Mouse (Mus musculus) hindbrain, embryonic 13.5 days (tissue): ENCODE measurements around the gene Epn1. TPM values are rescaled to one million over a fixed set of nuclear protein-coding genes. Genes with fewer than 3 reads are reported as not detected.

Experiments used
- ATAC-seq: fragments of 200-750 bp; cut with Nextera tagmentation; 2 replicates; pipeline ENCODE4 v1.8.0; 2017; ENCODE audit warnings: moderate TSS enrichment; ENCODE audit not compliant: low FRiP score
- H3K27ac ChIP-seq: fragments of 300-500 bp; sonication (generic); 2 replicates; pipeline ENCODE4 v1.5.1; 2015; ENCODE audit warnings: inconsistent platforms, mild to moderate bottlenecking, moderate library complexity
- H3K27me3 ChIP-seq: fragments of 300-500 bp; sonication (generic); 2 replicates; pipeline ENCODE4 v1.6.1; 2015; ENCODE audit warnings: mild to moderate bottlenecking, inconsistent platforms
- H3K36me3 ChIP-seq: fragments of 300-500 bp; sonication (generic); 2 replicates; pipeline ENCODE4 v1.6.1; 2015; ENCODE audit warnings: mild to moderate bottlenecking, inconsistent platforms
- H3K4me1 ChIP-seq: fragments of 300-500 bp; sonication (generic); replicated peaks from 2 replicates; pipeline ENCODE4 v1.6.1; 2015; ENCODE audit warnings: inconsistent platforms
- H3K4me2 ChIP-seq: fragments of 300-500 bp; sonication (generic); 2 replicates; pipeline ENCODE4 v1.6.1; 2015; ENCODE audit warnings: inconsistent platforms, mild to moderate bottlenecking, moderate library complexity
- H3K4me3 ChIP-seq: fragments of 300-500 bp; sonication (generic); 2 replicates; pipeline ENCODE4 v1.5.1; 2015; ENCODE audit warnings: mild to moderate bottlenecking, inconsistent platforms
- H3K9ac ChIP-seq: fragments of 300-500 bp; sonication (generic); 2 replicates; pipeline ENCODE4 v1.6.1; 2015; ENCODE audit warnings: mild to moderate bottlenecking, inconsistent platforms
- H3K9me3 ChIP-seq: fragments of 300-500 bp; sonication (generic); 2 replicates; pipeline ENCODE4 v1.6.1; 2016; ENCODE audit warnings: inconsistent platforms
- WGBS: fragments of 180-500 bp; shearing (Covaris S2); methylation state at CpG from one replicate; pipeline ENCODE4 v1.1.7; 2015; 5-methylcytosine and 5-hydroxymethylcytosine counted together
- polyA plus RNA-seq: library from polyadenylated mRNA; unstranded; fragments of >200 nt; fragmentation: Nextera tagmentation; extraction: Ambion mirVana; gene quantifications from 2 replicates; pipeline ENCODE4 v1.2.1, GENCODE M21; 2015

Epn1 gene
- polyA plus RNA-seq, 1 experiment from 2014 or later, result 83.8 TPM

DNA sequence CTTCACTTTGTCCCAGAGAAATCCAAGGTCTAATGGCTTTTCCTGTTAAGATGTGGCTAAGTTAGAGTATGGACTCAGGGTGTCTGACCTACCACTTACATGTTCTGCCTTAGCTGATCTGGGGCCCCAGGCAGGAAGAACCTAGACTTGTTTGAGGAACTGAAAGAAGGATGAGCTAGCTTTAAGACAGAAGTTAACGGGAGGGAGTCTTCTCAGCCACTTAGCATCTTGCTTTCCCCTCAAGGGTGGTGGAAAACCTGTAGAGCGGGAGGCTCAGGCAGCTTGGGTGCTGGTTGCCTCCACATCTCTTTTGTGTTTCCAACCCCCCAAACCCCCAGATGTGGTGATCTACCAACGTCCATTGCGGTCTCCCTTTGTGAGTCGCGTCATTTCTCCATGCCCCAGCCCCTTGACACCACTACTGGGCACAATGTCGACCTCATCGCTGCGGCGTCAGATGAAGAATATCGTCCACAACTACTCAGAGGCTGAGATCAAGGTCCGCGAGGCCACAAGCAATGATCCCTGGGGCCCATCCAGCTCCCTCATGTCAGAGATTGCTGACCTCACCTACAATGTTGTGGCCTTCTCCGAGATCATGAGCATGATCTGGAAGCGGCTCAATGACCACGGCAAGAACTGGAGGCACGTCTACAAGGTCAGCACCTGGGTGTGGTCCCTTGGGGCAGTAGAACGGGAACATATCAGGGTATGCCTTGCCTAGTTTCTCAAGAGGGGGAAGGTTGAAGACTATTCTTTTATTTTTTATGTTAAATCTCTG, 3.5 kb downstream of the Epn1 start:
- no peak for ATAC-seq
- H3K36me3 ChIP-seq, result peaks cover 42% of the 10 kb centered on the region
- WGBS, result 94% methylated on average over 18 of the region's 18 CpGs

GRCm38 (mm10) chr7:5085512-5085911, 5.5 kb downstream of the Epn1 start:
- peaks cover 46% of the 10 kb centered on the region for H3K4me1 ChIP-seq
- H3K36me3 ChIP-seq, result peaks cover 44% of the 10 kb centered on the region
- no peak overlapping the region for H3K9ac ChIP-seq
- no peak overlapping the region for H3K4me3 ChIP-seq
- ATAC-seq, result no peak
- H3K9me3 ChIP-seq, result no peaks in the 10 kb centered on the region
- H3K27me3 ChIP-seq, result no peaks in the 10 kb centered on the region
- H3K27ac ChIP-seq, result no peak overlapping the region
- no peak overlapping the region for H3K4me2 ChIP-seq
- 90% methylated on average over 1 of the region's 1 CpGs for WGBS

More for the DNA sequence above, 3.5 kb downstream of the Epn1 start:
- H3K4me1 ChIP-seq, result peaks cover 46% of the 10 kb centered on the region
- no peak overlapping the region for H3K4me3 ChIP-seq
- H3K27me3 ChIP-seq, result no peaks in the 10 kb centered on the region
- H3K9me3 ChIP-seq, result no peaks in the 10 kb centered on the region
- H3K9ac ChIP-seq, result no peak overlapping the region
- no peak overlapping the region for H3K27ac ChIP-seq
- H3K4me2 ChIP-seq, result no peak overlapping the region

- H3K36me3 ChIP-seq, result peaks cover 55% of the 10 kb centered on the region
- peaks cover 32% of the 10 kb centered on the region for H3K4me1 ChIP-seq
- H3K4me3 ChIP-seq, result no peak overlapping the region
- ATAC-seq, result no peak
- no peaks in the 10 kb centered on the region for H3K9me3 ChIP-seq
- H3K27ac ChIP-seq, result no peak overlapping the region
- H3K4me2 ChIP-seq, result no peak overlapping the region
- 82% methylated on average over 5 of the region's 5 CpGs for WGBS
- no peak overlapping the region for H3K9ac ChIP-seq
- no peaks in the 10 kb centered on the region for H3K27me3 ChIP-seq
Measured at GRCm38 (mm10) chr7:5086921-5087440, 6.9 kb downstream of the Epn1 start.

- WGBS, result 92% methylated on average over 4 of the region's 4 CpGs
- Histone ChIP-seq H3K27me3 (no peaks in the 10 kb centered on the region), H3K27ac (no peak overlapping the region), H3K9me3 (no peaks in the 10 kb centered on the region), H3K9ac (0 out of 2 replicates have a peak overlapping the region, but pooled peaks have one; percentile 31), H3K4me3 (no peak overlapping the region), H3K36me3 (peaks cover 64% of the 10 kb centered on the region), H3K4me1 (peaks cover 25% of the 10 kb centered on the region), H3K4me2 (no peak overlapping the region)
- ATAC-seq, result no peak
Measured at GRCm38 (mm10) chr7:5087886-5088285, 7.9 kb downstream of the Epn1 start.

- Histone ChIP-seq H3K9me3 (no peaks in the 10 kb centered on the region), H3K27ac (no peak overlapping the region), H3K4me1 (peaks cover 8% of the 10 kb centered on the region; the same call in 1 of the 2 replicates), H3K4me2 (no peak overlapping the region), H3K9ac (no peak overlapping the region), H3K27me3 (no peaks in the 10 kb centered on the region), H3K36me3 (peaks cover 74% of the 10 kb centered on the region), H3K4me3 (no peak overlapping the region)
- WGBS, result 95% methylated on average over 15 of the region's 15 CpGs
- no peak for ATAC-seq
Measured at GRCm38 (mm10) chr7:5089853-5090252, 9.8 kb downstream of the Epn1 start.

GRCm38 (mm10) chr7:5091008-5091728, 11.1 kb downstream of the Epn1 start:
- peaks cover 76% of the 10 kb centered on the region for H3K36me3 ChIP-seq
- peaks cover 4% of the 10 kb centered on the region; the same call in 1 of the 2 replicates for H3K4me1 ChIP-seq
- H3K4me2 ChIP-seq, result no peak overlapping the region
- no peak overlapping the region for H3K27ac ChIP-seq
- H3K9ac ChIP-seq, result peak overlapping the region; percentile 19; the same call in 1 of the 2 replicates
- no peak for ATAC-seq
- WGBS, result 91% methylated on average over 15 of the region's 15 CpGs
- no peak overlapping the region for H3K4me3 ChIP-seq
- no peaks in the 10 kb centered on the region for H3K27me3 ChIP-seq
- H3K9me3 ChIP-seq, result no peaks in the 10 kb centered on the region

GRCm38 (mm10) chr7:5092381-5092780, 12.3 kb downstream of the Epn1 start:
- no peak overlapping the region for H3K4me3 ChIP-seq
- H3K9me3 ChIP-seq, result no peaks in the 10 kb centered on the region
- H3K27me3 ChIP-seq, result no peaks in the 10 kb centered on the region
- no peak for ATAC-seq
- no peak overlapping the region for H3K9ac ChIP-seq
- H3K36me3 ChIP-seq, result peaks cover 78% of the 10 kb centered on the region
- H3K4me2 ChIP-seq, result no peak overlapping the region
- WGBS, result 87% methylated on average over 6 of the region's 6 CpGs
- no peak overlapping the region for H3K27ac ChIP-seq
- no peaks in the 10 kb centered on the region for H3K4me1 ChIP-seq

- peaks cover 79% of the 10 kb centered on the region for H3K36me3 ChIP-seq
- no peaks in the 10 kb centered on the region for H3K4me1 ChIP-seq
- no peaks in the 10 kb centered on the region for H3K9me3 ChIP-seq
- H3K4me3 ChIP-seq, result no peak overlapping the region
- WGBS, result 84% methylated on average over 21 of the region's 21 CpGs
- H3K4me2 ChIP-seq, result no peak overlapping the region
- no peak for ATAC-seq
- no peaks in the 10 kb centered on the region for H3K27me3 ChIP-seq
- no peak overlapping the region for H3K27ac ChIP-seq
- no peak overlapping the region for H3K9ac ChIP-seq
Measured at GRCm38 (mm10) chr7:5092831-5093510, 12.9 kb downstream of the Epn1 start.

DNA sequence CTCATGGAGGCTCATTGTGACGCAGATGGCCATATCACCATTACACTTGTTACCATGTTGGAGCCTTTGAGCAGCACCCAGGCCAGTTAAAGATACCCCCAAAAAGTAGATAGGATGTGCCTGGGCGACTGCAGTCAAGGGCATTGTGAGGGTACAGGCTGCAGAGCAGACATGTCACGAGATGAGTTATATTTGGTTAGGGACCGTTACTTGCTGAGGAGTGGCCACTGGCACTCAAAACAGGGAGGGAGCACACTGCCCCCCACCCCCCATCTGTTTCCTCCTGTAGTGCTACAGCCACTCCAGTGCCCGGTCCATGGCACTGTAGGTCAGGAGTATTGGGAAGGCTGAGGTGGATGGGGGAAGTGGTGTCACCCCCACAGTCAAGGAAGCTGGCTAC, 18.7 kb downstream of the Epn1 start:
- Histone ChIP-seq H3K9me3 (no peaks in the 10 kb centered on the region), H3K27ac (no peak overlapping the region), H3K4me3 (no peak overlapping the region), H3K4me2 (no peak overlapping the region), H3K27me3 (no peaks in the 10 kb centered on the region), H3K4me1 (no peaks in the 10 kb centered on the region), H3K9ac (no peak overlapping the region), H3K36me3 (peaks cover 62% of the 10 kb centered on the region)
- ATAC-seq, result no peak
- WGBS, result 91% methylated on average over 5 of the region's 5 CpGs

- no peaks in the 10 kb centered on the region for H3K27me3 ChIP-seq
- H3K4me1 ChIP-seq, result no peaks in the 10 kb centered on the region
- H3K9ac ChIP-seq, result no peak overlapping the region
- 87% methylated on average over 3 of the region's 3 CpGs for WGBS
- H3K36me3 ChIP-seq, result peaks cover 52% of the 10 kb centered on the region
- H3K27ac ChIP-seq, result no peak overlapping the region
- H3K4me3 ChIP-seq, result no peak overlapping the region
- no peak overlapping the region for H3K4me2 ChIP-seq
- no peak for ATAC-seq
- no peaks in the 10 kb centered on the region for H3K9me3 ChIP-seq
Measured at GRCm38 (mm10) chr7:5099796-5100195, 19.8 kb downstream of the Epn1 start.

- Histone ChIP-seq H3K9me3 (no peaks in the 10 kb centered on the region), H3K4me1 (no peaks in the 10 kb centered on the region), H3K27ac (no peak overlapping the region), H3K36me3 (peaks cover 38% of the 10 kb centered on the region), H3K27me3 (no peaks in the 10 kb centered on the region), H3K9ac (no peak overlapping the region), H3K4me3 (no peak overlapping the region), H3K4me2 (no peak overlapping the region)
- no peak for ATAC-seq
- 92% methylated on average over 10 of the region's 10 CpGs for WGBS
Measured at GRCm38 (mm10) chr7:5101066-5101663, 21.1 kb downstream of the Epn1 start.

DNA sequence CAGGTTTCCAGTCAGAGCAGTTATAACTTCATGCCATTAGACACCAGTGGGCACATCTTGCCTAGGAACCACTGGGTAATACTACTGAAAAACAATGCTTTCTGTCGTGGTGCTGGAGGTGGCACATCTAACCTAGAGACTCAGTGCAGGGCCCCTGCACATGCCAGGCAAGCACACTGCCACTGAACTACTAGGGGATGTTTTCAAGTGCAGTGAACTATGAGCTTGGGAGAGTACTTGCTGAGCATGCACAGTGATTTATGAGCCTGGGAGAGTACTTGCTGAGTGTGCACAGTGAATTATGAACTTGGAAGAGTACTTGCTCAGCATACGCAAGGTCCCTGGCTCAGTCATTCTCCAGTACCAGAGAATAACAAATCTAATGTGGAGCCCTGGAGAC, 22.5 kb downstream of the Epn1 start:
- no peak for ATAC-seq
- H3K9me3 ChIP-seq, result no peaks in the 10 kb centered on the region
- H3K4me1 ChIP-seq, result no peaks in the 10 kb centered on the region
- H3K27me3 ChIP-seq, result no peaks in the 10 kb centered on the region
- H3K36me3 ChIP-seq, result peaks cover 25% of the 10 kb centered on the region
- no peak overlapping the region for H3K27ac ChIP-seq
- no peak overlapping the region for H3K4me2 ChIP-seq
- H3K4me3 ChIP-seq, result no peak overlapping the region
- 83% methylated on average over 2 of the region's 2 CpGs for WGBS
- no peak overlapping the region for H3K9ac ChIP-seq
